Mouse (Mus musculus) heart, embryonic 16.5 days (tissue): Measurements from ENCODE around the gene Ddx54. TPM values are rescaled to one million over a fixed set of nuclear protein-coding genes. Genes with fewer than 3 reads are reported as not detected.
A peak's percentile ranks its signal among the peaks of the same experiment; 100 is the strongest.

Experiments used
- ATAC-seq: fragments of 200-750 bp; cut with Nextera tagmentation; replicated peaks from 2 replicates; pipeline ENCODE4 v1.8.0; 2017; ENCODE audit warnings: moderate number of reproducible peaks; ENCODE audit not compliant: insufficient read depth, low FRiP score; ENCODE audit errors: extremely low read depth
- H3K27ac ChIP-seq: fragments of 300-500 bp; sonication (generic); 2 replicates; pipeline ENCODE4 v1.5.1; 2014; ENCODE audit warnings: mild to moderate bottlenecking, low read length, control low read depth, moderate library complexity
- H3K27me3 ChIP-seq: fragments of 300-500 bp; sonication (generic); 2 replicates; pipeline ENCODE4 v1.6.1; 2014; ENCODE audit warnings: low read length, mixed read lengths; ENCODE audit not compliant: control insufficient read depth, insufficient read depth
- H3K36me3 ChIP-seq: fragments of 300-500 bp; sonication (generic); 2 replicates; pipeline ENCODE4 v1.6.1; 2014; ENCODE audit not compliant: control insufficient read depth, insufficient read depth
- H3K4me1 ChIP-seq: fragments of 300-500 bp; sonication (generic); 2 replicates; pipeline ENCODE4 v1.6.1; 2014; ENCODE audit warnings: low read length, mixed read lengths; ENCODE audit not compliant: control insufficient read depth, insufficient read depth
- H3K4me2 ChIP-seq: fragments of 300-500 bp; sonication (generic); 2 replicates; pipeline ENCODE4 v1.6.1; 2014; ENCODE audit warnings: low read depth, mild to moderate bottlenecking, control low read depth, low read length
- H3K4me3 ChIP-seq: fragments of 300-500 bp; sonication (generic); 2 replicates; pipeline ENCODE4 v1.5.1; 2014; ENCODE audit warnings: mild to moderate bottlenecking, control low read depth, low read length
- H3K9ac ChIP-seq: fragments of 300-500 bp; sonication (generic); 2 replicates; pipeline ENCODE4 v1.6.1; 2014; ENCODE audit warnings: low read length, control low read depth
- H3K9me3 ChIP-seq: fragments of 300-500 bp; sonication (generic); replicated peaks from 2 replicates; pipeline ENCODE4 v1.6.1; 2016; ENCODE audit warnings: low read length; ENCODE audit not compliant: control insufficient read depth
- WGBS: fragments of 180-500 bp; shearing (Covaris S2); extraction: QIAGEN DNeasy Blood & Tissue Kit; methylation state at CpG from one replicate; pipeline ENCODE4 v1.1.7; 2014; 5-methylcytosine and 5-hydroxymethylcytosine counted together
- polyA plus RNA-seq: library from polyadenylated mRNA; unstranded; fragments of >200 nt; fragmentation: Nextera tagmentation; extraction: Ambion mirVana; gene quantifications from 2 replicates; pipeline ENCODE4 v1.2.1, GENCODE M21; 2015

The Ddx54 gene
- polyA plus RNA-seq, 1 experiment from 2014 or later = 35.0 TPM

- H3K9ac ChIP-seq = peak overlapping the region; percentile 88
- H3K27ac ChIP-seq = peak overlapping the region; percentile 74
- H3K4me1 ChIP-seq = peaks cover 22% of the 10 kb centered on the region
- peak overlapping the region; percentile 79 for H3K4me3 ChIP-seq
- H3K27me3 ChIP-seq = no peaks in the 10 kb centered on the region
- 0 out of 2 replicates have a peak, but pooled peaks have one; percentile 0 for ATAC-seq
- WGBS = under 1% methylated on average over 29 of the region's 29 CpGs
- peaks cover 20% of the 10 kb centered on the region for H3K36me3 ChIP-seq
- H3K4me2 ChIP-seq = peak overlapping the region; percentile 81
- H3K9me3 ChIP-seq = peaks cover 5% of the 10 kb centered on the region; the same call in 1 of the 2 replicates
Measured at GRCm38 (mm10) chr5:120587940-120588568, 24.5 kb upstream of the Ddx54 start.

- peaks cover 15% of the 10 kb centered on the region for H3K36me3 ChIP-seq
- H3K4me3 ChIP-seq = peak within 1 kb of the TSS; percentile 79
- peak within 1 kb of the TSS; percentile 88 for H3K9ac ChIP-seq
- peak within 1 kb of the TSS; percentile 74 for H3K27ac ChIP-seq
- ATAC-seq = peak; percentile 99
- WGBS = under 1% methylated on average over 35 of the region's 35 CpGs
- peaks cover 5% of the 10 kb centered on the region; the same call in 1 of the 2 replicates for H3K9me3 ChIP-seq
- H3K4me2 ChIP-seq = peak within 1 kb of the TSS; percentile 81
- H3K27me3 ChIP-seq = no peaks in the 10 kb centered on the region
- peaks cover 22% of the 10 kb centered on the region for H3K4me1 ChIP-seq
Measured at GRCm38 (mm10) chr5:120588569-120589094, 23.9 kb upstream of the Ddx54 start, which contains the start of the genes Tpcn1 and Iqcd. Gene Tpcn1, minus strand, starts transcription at chr5:120588673. Gene Iqcd, plus strand, starts transcription at chr5:120589016.

GRCm38 (mm10) chr5:120590356-120591010 is 22.1 kb upstream of the Ddx54 start:
- Histone ChIP-seq H3K9ac (no peak overlapping the region), H3K36me3 (no peaks in the 10 kb centered on the region), H3K9me3 (peaks cover 5% of the 10 kb centered on the region; the same call in 1 of the 2 replicates), H3K4me3 (no peak overlapping the region), H3K27ac (no peak overlapping the region), H3K27me3 (no peaks in the 10 kb centered on the region), H3K4me1 (peaks cover 22% of the 10 kb centered on the region), H3K4me2 (no peak overlapping the region)
- ATAC-seq = no peak
- WGBS = 74% methylated on average over 16 of the region's 16 CpGs

GRCm38 (mm10) chr5:120592141-120592540 is 20.4 kb upstream of the Ddx54 start:
- Histone ChIP-seq H3K27ac (no peak overlapping the region), H3K4me1 (peaks cover 10% of the 10 kb centered on the region), H3K27me3 (no peaks in the 10 kb centered on the region; the same call in 1 of the 2 replicates), H3K9me3 (peaks cover 5% of the 10 kb centered on the region; the same call in 1 of the 2 replicates), H3K9ac (no peak overlapping the region), H3K36me3 (no peaks in the 10 kb centered on the region), H3K4me2 (no peak overlapping the region), H3K4me3 (no peak overlapping the region)
- ATAC-seq = no peak
- WGBS = 63% methylated on average over 7 of the region's 7 CpGs

GRCm38 (mm10) chr5:120594485-120594884 is 18.1 kb upstream of the Ddx54 start:
- ATAC-seq = no peak
- Histone ChIP-seq H3K27ac (no peak overlapping the region), H3K27me3 (no peaks in the 10 kb centered on the region; the same call in none of the 2 replicates), H3K4me1 (no peaks in the 10 kb centered on the region), H3K9me3 (peaks cover 5% of the 10 kb centered on the region; the same call in 1 of the 2 replicates), H3K9ac (no peak overlapping the region), H3K36me3 (no peaks in the 10 kb centered on the region), H3K4me2 (no peak overlapping the region), H3K4me3 (no peak overlapping the region)
- 80% methylated on average over 6 of the region's 6 CpGs for WGBS

GRCm38 (mm10) chr5:120599625-120600024 is 12.9 kb upstream of the Ddx54 start:
- no peaks in the 10 kb centered on the region for H3K36me3 ChIP-seq
- H3K4me2 ChIP-seq = no peak overlapping the region
- H3K27me3 ChIP-seq = no peaks in the 10 kb centered on the region; the same call in none of the 2 replicates
- H3K4me3 ChIP-seq = no peak overlapping the region
- ATAC-seq = no peak
- H3K9me3 ChIP-seq = no peaks in the 10 kb centered on the region
- 75% methylated on average over 6 of the region's 6 CpGs for WGBS
- H3K4me1 ChIP-seq = peaks cover 10% of the 10 kb centered on the region
- H3K9ac ChIP-seq = no peak overlapping the region
- H3K27ac ChIP-seq = no peak overlapping the region

- H3K27me3 ChIP-seq = no peaks in the 10 kb centered on the region; the same call in 1 of the 2 replicates
- H3K4me3 ChIP-seq = no peak overlapping the region
- no peak overlapping the region for H3K4me2 ChIP-seq
- 38% methylated on average over 11 of the region's 11 CpGs for WGBS
- no peaks in the 10 kb centered on the region for H3K9me3 ChIP-seq
- ATAC-seq = peak; percentile 21; the same call in 1 of the 2 replicates
- no peak overlapping the region for H3K9ac ChIP-seq
- no peak overlapping the region for H3K27ac ChIP-seq
- no peaks in the 10 kb centered on the region for H3K36me3 ChIP-seq
- H3K4me1 ChIP-seq = peaks cover 15% of the 10 kb centered on the region
Measured at GRCm38 (mm10) chr5:120600946-120601668, 11.4 kb upstream of the Ddx54 start.

- Histone ChIP-seq H3K9ac (no peak overlapping the region), H3K4me3 (no peak overlapping the region), H3K27me3 (no peaks in the 10 kb centered on the region; the same call in 1 of the 2 replicates), H3K36me3 (no peaks in the 10 kb centered on the region), H3K27ac (no peak overlapping the region), H3K4me2 (no peak overlapping the region), H3K4me1 (peaks cover 15% of the 10 kb centered on the region), H3K9me3 (no peaks in the 10 kb centered on the region)
- no peak for ATAC-seq
- WGBS = 93% methylated on average over 12 of the region's 12 CpGs
Measured at GRCm38 (mm10) chr5:120602210-120602609, 10.3 kb upstream of the Ddx54 start.
